Mouse (Mus musculus) erythroblast, embryonic 14.5 days (primary cell): ENCODE data around the gene 4930590J08Rik. TPM values are rescaled to one million over a fixed set of nuclear protein-coding genes. Genes with fewer than 3 reads are reported as not detected.

ENCODE experiments used
- H3K27me3 ChIP-seq: 2 replicates; pipeline ENCODE4 v1.6.1; 2012; ENCODE audit warnings: inconsistent platforms; ENCODE audit not compliant: control insufficient read depth
- H3K36me3 ChIP-seq: 2 replicates; pipeline ENCODE4 v1.6.1; 2012; ENCODE audit warnings: mild to moderate bottlenecking, inconsistent platforms; ENCODE audit not compliant: control insufficient read depth
- H3K4me1 ChIP-seq: 2 replicates; pipeline ENCODE4 v1.6.1; 2012; ENCODE audit warnings: inconsistent platforms; ENCODE audit not compliant: control insufficient read depth
- H3K4me3 ChIP-seq: replicated peaks from 2 replicates; pipeline ENCODE3; 2012; ENCODE audit warnings: moderate library complexity, mild to moderate bottlenecking, inconsistent platforms
- H3K9me3 ChIP-seq: 2 replicates; pipeline ENCODE4 v1.6.1; 2012; ENCODE audit warnings: low read length, inconsistent platforms, mixed read lengths; ENCODE audit not compliant: control insufficient read depth
- GATA1 ChIP-seq: IDR thresholded peaks from 2 replicates; pipeline ENCODE4 v1.6.1; 2012; ENCODE audit warnings: low read length, inconsistent platforms, mixed read lengths
- TAL1 ChIP-seq: IDR thresholded peaks from 3 replicates; pipeline ENCODE4 v1.6.1; 2012; ENCODE audit warnings: low read length, inconsistent platforms, mixed read lengths
- polyA plus RNA-seq: library from polyadenylated mRNA; stranded (reverse); fragments of >175 nt; gene quantifications from 2 replicates; pipeline ENCODE4 v1.2.3, GENCODE M21; 2012

The 4930590J08Rik gene
- polyA plus RNA-seq, 1 experiment = not detected

GRCm38 (mm10) chr6:91889255-91889906 lies 13.2 kb upstream of the 4930590J08Rik start:
- Histone ChIP-seq H3K27me3 (no peaks in the 10 kb centered on the region), H3K4me1 (no peaks in the 10 kb centered on the region), H3K4me3 (no peak overlapping the region), H3K36me3 (peaks cover 89% of the 10 kb centered on the region), H3K9me3 (no peaks in the 10 kb centered on the region)
- TF ChIP-seq GATA1 (no peak), TAL1 (no peak)

GRCm38 (mm10) chr6:91890615-91891014 lies 12.0 kb upstream of the 4930590J08Rik start:
- Histone ChIP-seq H3K36me3 (peaks cover 90% of the 10 kb centered on the region), H3K27me3 (no peaks in the 10 kb centered on the region), H3K4me1 (no peaks in the 10 kb centered on the region), H3K4me3 (no peak overlapping the region), H3K9me3 (no peaks in the 10 kb centered on the region)
- TF ChIP-seq TAL1 = no peak
- TF ChIP-seq GATA1 = no peak

GRCm38 (mm10) chr6:91891776-91892175 lies 10.8 kb upstream of the 4930590J08Rik start:
- TF ChIP-seq GATA1 (no peak), TAL1 (no peak)
- peaks cover 89% of the 10 kb centered on the region for H3K36me3 ChIP-seq
- H3K4me3 ChIP-seq = no peak overlapping the region
- no peaks in the 10 kb centered on the region for H3K4me1 ChIP-seq
- H3K9me3 ChIP-seq = no peaks in the 10 kb centered on the region
- H3K27me3 ChIP-seq = no peaks in the 10 kb centered on the region

- Histone ChIP-seq H3K9me3 (no peaks in the 10 kb centered on the region), H3K36me3 (peaks cover 94% of the 10 kb centered on the region), H3K4me3 (no peak overlapping the region), H3K27me3 (no peaks in the 10 kb centered on the region), H3K4me1 (no peaks in the 10 kb centered on the region)
- TF ChIP-seq GATA1 (no peak), TAL1 (no peak)
Observed at GRCm38 (mm10) chr6:91896783-91897182, 5.8 kb upstream of the 4930590J08Rik start.

GRCm38 (mm10) chr6:91901505-91901904 lies 1.1 kb upstream of the 4930590J08Rik start:
- no peak overlapping the region for H3K4me3 ChIP-seq
- H3K9me3 ChIP-seq = no peaks in the 10 kb centered on the region
- H3K36me3 ChIP-seq = peaks cover 59% of the 10 kb centered on the region
- no peaks in the 10 kb centered on the region for H3K27me3 ChIP-seq
- TF ChIP-seq GATA1 (no peak), TAL1 (no peak)
- no peaks in the 10 kb centered on the region for H3K4me1 ChIP-seq

GRCm38 (mm10) chr6:91914011-91914410 lies 11.4 kb downstream of the 4930590J08Rik start:
- TF ChIP-seq GATA1 = no peak
- no peak for TF ChIP-seq TAL1

GRCm38 (mm10) chr6:91917286-91917685 lies 14.7 kb downstream of the 4930590J08Rik start:
- no peaks in the 10 kb centered on the region for H3K36me3 ChIP-seq
- H3K9me3 ChIP-seq = no peaks in the 10 kb centered on the region
- no peak overlapping the region for H3K4me3 ChIP-seq
- no peaks in the 10 kb centered on the region for H3K27me3 ChIP-seq
- TF ChIP-seq TAL1 = no peak
- TF ChIP-seq GATA1 = no peak
- no peaks in the 10 kb centered on the region for H3K4me1 ChIP-seq

More at GRCm38 (mm10) chr6:91914011-91914410, 11.4 kb downstream of the 4930590J08Rik start:
- H3K4me3 ChIP-seq = no peak overlapping the region
- H3K4me1 ChIP-seq = no peaks in the 10 kb centered on the region
- H3K36me3 ChIP-seq = no peaks in the 10 kb centered on the region
- no peaks in the 10 kb centered on the region for H3K9me3 ChIP-seq
- no peaks in the 10 kb centered on the region for H3K27me3 ChIP-seq

- H3K4me1 ChIP-seq = no peaks in the 10 kb centered on the region
- TF ChIP-seq GATA1 (no peak), TAL1 (no peak)
- H3K27me3 ChIP-seq = no peaks in the 10 kb centered on the region
- no peaks in the 10 kb centered on the region for H3K9me3 ChIP-seq
- no peaks in the 10 kb centered on the region for H3K36me3 ChIP-seq
- no peak overlapping the region for H3K4me3 ChIP-seq
Observed at GRCm38 (mm10) chr6:91917716-91918115, 15.1 kb downstream of the 4930590J08Rik start.

- TF ChIP-seq GATA1 (no peak), TAL1 (no peak)
- Histone ChIP-seq H3K4me3 (no peak overlapping the region), H3K36me3 (no peaks in the 10 kb centered on the region), H3K27me3 (no peaks in the 10 kb centered on the region), H3K4me1 (no peaks in the 10 kb centered on the region), H3K9me3 (no peaks in the 10 kb centered on the region)
Observed at GRCm38 (mm10) chr6:91931231-91931630, 28.6 kb downstream of the 4930590J08Rik start.

GRCm38 (mm10) chr6:91938491-91938890 lies 35.9 kb downstream of the 4930590J08Rik start:
- H3K4me3 ChIP-seq = no peak overlapping the region
- H3K4me1 ChIP-seq = no peaks in the 10 kb centered on the region
- TF ChIP-seq TAL1 (no peak), GATA1 (no peak)
- H3K27me3 ChIP-seq = no peaks in the 10 kb centered on the region
- H3K9me3 ChIP-seq = no peaks in the 10 kb centered on the region
- H3K36me3 ChIP-seq = no peaks in the 10 kb centered on the region
